Mouse (Mus musculus): ENCODE results near the gene Ndufab1. TPM values are rescaled to one million over a fixed set of nuclear protein-coding genes. Genes with fewer than 3 reads are reported as not detected.

Gene Ndufab1
- 156 and 162 TPM in 2 replicates for total RNA-seq (2012; rRNA removed)
- 248 and 268 TPM in 2 replicates for total RNA-seq (2014; rRNA removed)
- polyA plus RNA-seq (2012; ENCODE audit: insufficient read length, low read depth): 302 and 366 TPM in 2 replicates

- Histone ChIP-seq H3K4me3 (replicated peaks in 1 of 3; ENCODE audit: low read depth in 2 of 3, low read length in 2 of 3, poor library complexity in 1 of 3) (peak within 1 kb of the TSS; percentile 74 to 84 (median 77)), H3K27ac (ENCODE audit: insufficient read depth, low read depth) (peak within 1 kb of the TSS; percentile 33; the same call in 1 of the 2 replicates), H3K36me3 (replicated peaks in 1 of 2; ENCODE audit: control insufficient read depth in 1 of 2, insufficient read depth in 1 of 2, low read length in 1 of 2) (peaks cover 21 to 33% of the 10 kb centered on the region in 2 experiments), H3K9ac (ENCODE audit: insufficient read depth, low read depth) (peak within 1 kb of the TSS; percentile 88), H3K9me3 (replicated peaks; ENCODE audit: low read length) (no peaks in the 10 kb centered on the region), H3K4me1 (ENCODE audit: control insufficient read depth in 1 of 2, insufficient read depth in 2 of 2) (peaks cover 2 to 17% of the 10 kb centered on the region in 2 experiments; a peak in 3 of 4 replicates), H3K79me2 (replicated peaks; ENCODE audit: control insufficient read depth, extremely low read depth, insufficient read depth, poor library complexity, severe bottlenecking) (peaks cover 41% of the 10 kb centered on the region), H3K4me2 (ENCODE audit: insufficient read depth, low read depth, poor library complexity, severe bottlenecking) (peak within 1 kb of the TSS; percentile 97), H3K27me3 (replicated peaks) (no peaks in the 10 kb centered on the region)
- dilution Hi-C loops (cut with MboI; ENCODE audit: extremely low pct_ligation_motif_present, extremely low pct_unique_long_range_greater_than_20kb, low sequenced_read_pairs) (no loop called here), in situ Hi-C loops (cut with MboI; ENCODE audit: low pct_ligation_motif_present, low pct_unique_long_range_greater_than_20kb, low sequenced_read_pairs) (no loop called here)
- TF ChIP-seq SMC3 (IDR thresholded peaks at IDR 0.05; ENCODE audit: low read depth, low read length): no peak
- peak; percentile 66; the same call in 1 of the 2 replicates for TF ChIP-seq SIN3A (IDR thresholded peaks at IDR 0.05; ENCODE audit: low read length)
- TF ChIP-seq TBP (conservative IDR thresholded peaks at IDR 0.05; ENCODE audit: low read depth, low read length): peak; percentile 44; the same call in 1 of the 2 replicates
- peak; percentile 67; the same call in 1 of the 2 replicates for TF ChIP-seq ZMIZ1 (IDR thresholded peaks at IDR 0.05; ENCODE audit: low read depth, low read length)
- TF ChIP-seq IRF4 (IDR thresholded peaks at IDR 0.05; ENCODE audit: low read depth, low read length): no peak
- 0 out of 2 replicates have a peak, but pooled peaks have one; percentile 5 for TF ChIP-seq BHLHE40 (IDR thresholded peaks at IDR 0.05; ENCODE audit: low read depth, low read length)
- TF ChIP-seq JUN (IDR thresholded peaks at IDR 0.05; ENCODE audit: insufficient read depth, low read depth, low read length): no peak
- peak; percentile 61; the same call in 1 of the 2 replicates for TF ChIP-seq NELFE (IDR thresholded peaks at IDR 0.05; ENCODE audit: low read depth, low read length)
- peak; percentile 23 for TF ChIP-seq RAD21 (IDR thresholded peaks at IDR 0.05; ENCODE audit: low read depth, low read length)
- TF ChIP-seq GABPA (IDR thresholded peaks at IDR 0.05; ENCODE audit: insufficient replicate concordance, low read depth, low read length): peak; percentile 83; the same call in 1 of the 2 replicates
- no peak for TF ChIP-seq CHD1 (IDR thresholded peaks at IDR 0.05; ENCODE audit: low read depth, low read length)
- peak; percentile 83; the same call in 1 of the 2 replicates for TF ChIP-seq KAT2A (IDR thresholded peaks at IDR 0.05; ENCODE audit: insufficient replicate concordance, low read length)
- TF ChIP-seq POLR2AphosphoS2 (IDR thresholded peaks at IDR 0.05; ENCODE audit: low read depth, low read length): no peak
- peak; percentile 90 for TF ChIP-seq TCF12 (IDR thresholded peaks at IDR 0.05; ENCODE audit: low read depth, low read length)
- TF ChIP-seq RCOR1 (conservative IDR thresholded peaks at IDR 0.05; ENCODE audit: low read depth, low read length): no peak
- TF ChIP-seq MAZ (IDR thresholded peaks at IDR 0.05; ENCODE audit: low read depth, low read length): 0 out of 2 replicates have a peak, but pooled peaks have one; percentile 70
- TF ChIP-seq MEF2A (IDR thresholded peaks at IDR 0.05; ENCODE audit: borderline replicate concordance, low read depth, low read length): peak; percentile 53; the same call in 1 of the 2 replicates
- no peak for TF ChIP-seq CHD2 (IDR thresholded peaks at IDR 0.05; ENCODE audit: low read length)
- peak; percentile 83 for TF ChIP-seq HCFC1 (IDR thresholded peaks at IDR 0.05; ENCODE audit: low read depth, low read length)
- TF ChIP-seq MXI1 (IDR thresholded peaks at IDR 0.05; ENCODE audit: low read depth, low read length): peak; percentile 52; the same call in 1 of the 2 replicates
- 0 out of 2 replicates have a peak, but pooled peaks have one; percentile 42 for TF ChIP-seq MYC (IDR thresholded peaks at IDR 0.05; ENCODE audit: low read depth, low read length)
- TF ChIP-seq MAX (IDR thresholded peaks at IDR 0.05; ENCODE audit: low read length): no peak; the same call in 1 of the 2 replicates
- no peak for TF ChIP-seq JUND (conservative IDR thresholded peaks at IDR 0.05; ENCODE audit: low read depth, low read length)
- peak; percentile 68; the same call in 1 of the 2 replicates for TF ChIP-seq ELF1 (IDR thresholded peaks at IDR 0.05; ENCODE audit: low read depth, low read length)
- peak; percentile 76 for TF ChIP-seq POLR2A (IDR thresholded peaks at IDR 0.05; ENCODE audit: low read depth, low read length)
- TF ChIP-seq NRF1 (IDR thresholded peaks at IDR 0.05; ENCODE audit: low read depth, low read length): peak; percentile 77
- peak in 1 of 2 experiments; percentile 88; a peak in 2 of 4 replicates for TF ChIP-seq CTCF (conservative IDR thresholded peaks at IDR 0.05 in 1 of 2, IDR thresholded peaks at IDR 0.05 in 1 of 2; ENCODE audit: low read depth in 2 of 2, low read length in 2 of 2)
- TF ChIP-seq EP300 (IDR thresholded peaks at IDR 0.05; ENCODE audit: low read length): no peak
- 0 out of 2 replicates have a peak, but pooled peaks have one; percentile 45 for TF ChIP-seq UBTF (IDR thresholded peaks at IDR 0.05; ENCODE audit: low read depth, low read length)
- DNase-seq (ENCODE audit: extremely low read depth): peak; percentile 86
Measured at GRCm38 (mm10) chr7:122101747-122102244, at the start of gene Ndufab1. Gene Ndufab1, minus strand, starts transcription at chr7:122101886.
